Mouse (Mus musculus) heart, adult 2 months (tissue): ENCODE data around the gene Fam102b. TPM values are rescaled to one million over a fixed set of nuclear protein-coding genes. Genes with fewer than 3 reads are reported as not detected.

ENCODE experiments used
- DNase-seq, 2 experiments: peaks; one replicate each; pipeline ENCODE4 v3.0.0; 2021
- H3K27ac ChIP-seq: fragments of 200-600 bp; 2 replicates; pipeline ENCODE4 v1.8.1; 2022
- H3K27me3 ChIP-seq: fragments of 200-500 bp; 2 replicates; pipeline ENCODE4 v1.6.1; 2012; ENCODE audit warnings: mild to moderate bottlenecking, low read length, inconsistent platforms, mixed read lengths; ENCODE audit not compliant: control insufficient read depth, insufficient read depth
- H3K36me3 ChIP-seq: fragments of 200-500 bp; 2 replicates; pipeline ENCODE4 v1.6.1; 2012; ENCODE audit warnings: low read length, inconsistent platforms; ENCODE audit not compliant: control insufficient read depth, insufficient read depth
- H3K4me1 ChIP-seq: fragments of 200-500 bp; 2 replicates; pipeline ENCODE4 v1.6.1; 2011; ENCODE audit warnings: low read length; ENCODE audit not compliant: control insufficient read depth, insufficient read depth
- H3K4me3 ChIP-seq: fragments of 200-600 bp; 2 replicates; pipeline ENCODE4 v1.8.1; 2022
- H3K79me2 ChIP-seq: fragments of 200-500 bp; replicated peaks from 2 replicates; pipeline ENCODE4 v1.6.1; 2012; ENCODE audit warnings: mild to moderate bottlenecking, inconsistent platforms, low read length, moderate library complexity, mixed read lengths; ENCODE audit not compliant: control insufficient read depth, insufficient read depth
- H3K9ac ChIP-seq: fragments of 200-500 bp; 2 replicates; pipeline ENCODE4 v1.6.1; 2012; ENCODE audit warnings: low read depth, mild to moderate bottlenecking, control low read depth, inconsistent platforms, low read length, mixed read lengths
- CTCF ChIP-seq: fragments of 200-600 bp; IDR thresholded peaks from 2 replicates; pipeline ENCODE4 v1.8.1; 2022; ENCODE audit warnings: antibody characterized with exemption, mild to moderate bottlenecking, moderate library complexity
- EP300 ChIP-seq: fragments of 200-500 bp; IDR thresholded peaks from 2 replicates; pipeline ENCODE4 v1.6.1; 2011; ENCODE audit warnings: low read depth, low read length, control low read depth; ENCODE audit not compliant: insufficient read depth
- POLR2A ChIP-seq: fragments of 200-500 bp; IDR thresholded peaks from 2 replicates; pipeline ENCODE4 v1.6.1; 2011; ENCODE audit warnings: mild to moderate bottlenecking, low read depth, low read length, control low read depth; ENCODE audit not compliant: insufficient read depth
- WGBS: fragments of 180-500 bp; shearing (Covaris S2); methylation state at CpG from one replicate; pipeline ENCODE4 v1.1.7; 2018; 5-methylcytosine and 5-hydroxymethylcytosine counted together
- intact Hi-C: fragments of 180-260 bp; cut with DNase I; formaldehyde crosslinking; loops from one replicate; pipeline ENCODE4 v1.15.1; 2025
- polyA plus RNA-seq: library from polyadenylated mRNA; depleted of rRNA; stranded (reverse); fragments of >200 nt; gene quantifications from 2 replicates; pipeline ENCODE4 v1.2.3, GENCODE M21; 2012
- total RNA-seq, 2 experiments: library from RNA; stranded (reverse); gene quantifications; 2 replicates each; pipeline ENCODE4 v1.2.3; 2021

Fam102b gene
- total and polyA plus RNA-seq, 3 experiments, result 4.9 to 12.7 (median 11.2) TPM

GRCm38 (mm10) chr3:109051056-109051945, 23.9 kb upstream of the Fam102b start:
- Histone ChIP-seq H3K27me3 (no peaks in the 10 kb centered on the region), H3K4me1 (peaks cover 5% of the 10 kb centered on the region), H3K27ac (peak overlapping the region; percentile 26; the same call in 1 of the 2 replicates), H3K79me2 (no peaks in the 10 kb centered on the region), H3K36me3 (no peaks in the 10 kb centered on the region), H3K4me3 (no peak overlapping the region), H3K9ac (peak overlapping the region; percentile 45)
- WGBS, result 10% methylated on average over 11 of the region's 11 CpGs
- peak; percentile 37 to 50 for DNase-seq
- intact Hi-C loops, result loop anchor here (2.0 kb wide), 1 partner anchor 20 kb away; no protein-coding TSS in a partner anchor
- TF ChIP-seq POLR2A, result no peak
- TF ChIP-seq CTCF, result peak; percentile 54
- TF ChIP-seq EP300, result peak; percentile 59; the same call in 1 of the 2 replicates

DNA sequence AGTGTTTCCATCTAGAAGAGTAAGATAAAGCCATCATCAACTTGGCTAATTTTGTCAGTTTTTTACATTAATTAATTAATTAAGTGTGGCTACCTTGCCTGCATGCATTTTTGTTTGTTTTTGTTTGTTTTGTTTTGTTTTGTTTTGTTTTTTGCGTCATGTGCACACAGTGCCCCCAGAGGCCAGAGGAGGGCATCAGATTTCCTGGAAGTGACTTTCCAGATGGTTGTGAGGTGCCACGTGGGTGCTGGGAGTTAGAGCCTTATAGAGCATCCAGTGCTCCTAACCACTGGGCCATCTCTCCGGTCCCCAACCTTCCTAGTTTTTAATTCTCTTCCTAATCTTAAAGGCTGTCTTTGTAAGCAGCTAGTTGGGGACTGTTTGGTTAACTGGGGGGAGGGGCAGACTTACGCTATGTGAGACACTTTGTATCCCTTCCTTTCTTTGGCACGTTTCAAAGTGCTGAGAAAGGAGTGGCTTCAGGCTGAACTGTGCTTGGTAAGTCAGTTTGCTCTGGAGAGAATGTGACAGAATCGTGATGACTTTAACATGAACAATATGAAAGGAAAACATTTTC, 20.4 kb upstream of the Fam102b start:
- no peaks in the 10 kb centered on the region for H3K27me3 ChIP-seq
- no peak overlapping the region for H3K27ac ChIP-seq
- no peak for TF ChIP-seq EP300
- TF ChIP-seq POLR2A, result no peak
- TF ChIP-seq CTCF, result peak; percentile 44
- H3K9ac ChIP-seq, result no peak overlapping the region
- no peaks in the 10 kb centered on the region for H3K79me2 ChIP-seq
- H3K4me3 ChIP-seq, result no peak overlapping the region
- DNase-seq, result no peak
- H3K36me3 ChIP-seq, result no peaks in the 10 kb centered on the region
- 30% methylated on average over 6 of the region's 6 CpGs for WGBS
- intact Hi-C loops, result no loop called here
- peaks cover 7% of the 10 kb centered on the region for H3K4me1 ChIP-seq

GRCm38 (mm10) chr3:109046428-109046827, 19.0 kb upstream of the Fam102b start:
- no peak overlapping the region for H3K9ac ChIP-seq
- no peaks in the 10 kb centered on the region for H3K27me3 ChIP-seq
- no peak for DNase-seq
- H3K36me3 ChIP-seq, result no peaks in the 10 kb centered on the region
- peaks cover 3% of the 10 kb centered on the region for H3K4me1 ChIP-seq
- TF ChIP-seq CTCF (no peak), POLR2A (no peak), EP300 (no peak)
- intact Hi-C loops, result no loop called here
- WGBS, result 92% methylated on average over 3 of the region's 3 CpGs
- no peaks in the 10 kb centered on the region for H3K79me2 ChIP-seq
- no peak overlapping the region for H3K4me3 ChIP-seq
- H3K27ac ChIP-seq, result no peak overlapping the region

GRCm38 (mm10) chr3:109043395-109043794, 16.0 kb upstream of the Fam102b start:
- intact Hi-C loops, result no loop called here
- no peak for TF ChIP-seq EP300
- TF ChIP-seq CTCF, result no peak
- no peak for TF ChIP-seq POLR2A
- WGBS, result 65% methylated on average over 7 of the region's 7 CpGs
- no peaks in the 10 kb centered on the region for H3K79me2 ChIP-seq
- H3K4me1 ChIP-seq, result peaks cover 2% of the 10 kb centered on the region; the same call in 1 of the 2 replicates
- no peak overlapping the region for H3K9ac ChIP-seq
- no peaks in the 10 kb centered on the region for H3K27me3 ChIP-seq
- H3K36me3 ChIP-seq, result no peaks in the 10 kb centered on the region
- no peak for DNase-seq
- H3K4me3 ChIP-seq, result no peak overlapping the region
- H3K27ac ChIP-seq, result no peak overlapping the region

DNA sequence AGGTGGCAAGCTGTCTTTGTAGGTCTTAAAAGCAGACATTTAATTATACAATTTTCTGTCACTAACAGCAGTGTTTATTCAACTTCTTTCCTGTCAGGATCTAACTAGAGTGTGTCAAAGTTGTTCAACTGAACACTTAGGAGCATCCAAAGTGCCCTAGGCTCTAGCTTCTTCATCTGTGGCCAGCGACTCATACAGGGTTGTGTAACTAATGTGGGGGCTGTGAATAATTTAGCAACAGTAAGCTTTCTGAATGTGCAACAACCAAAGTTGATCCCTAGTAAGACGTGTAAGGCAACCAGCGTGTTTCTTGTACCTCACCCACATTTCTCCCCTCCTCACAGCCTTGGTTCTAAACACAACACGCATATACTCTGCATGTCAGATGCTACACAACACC, 13.5 kb upstream of the Fam102b start:
- Histone ChIP-seq H3K9ac (no peak overlapping the region), H3K79me2 (no peaks in the 10 kb centered on the region), H3K4me1 (peaks cover 2% of the 10 kb centered on the region; the same call in 1 of the 2 replicates), H3K27ac (no peak overlapping the region), H3K4me3 (no peak overlapping the region), H3K27me3 (no peaks in the 10 kb centered on the region), H3K36me3 (no peaks in the 10 kb centered on the region)
- WGBS, result 86% methylated on average over 4 of the region's 4 CpGs
- no peak for DNase-seq
- no peak for TF ChIP-seq CTCF
- TF ChIP-seq POLR2A, result no peak
- intact Hi-C loops, result no loop called here

DNA sequence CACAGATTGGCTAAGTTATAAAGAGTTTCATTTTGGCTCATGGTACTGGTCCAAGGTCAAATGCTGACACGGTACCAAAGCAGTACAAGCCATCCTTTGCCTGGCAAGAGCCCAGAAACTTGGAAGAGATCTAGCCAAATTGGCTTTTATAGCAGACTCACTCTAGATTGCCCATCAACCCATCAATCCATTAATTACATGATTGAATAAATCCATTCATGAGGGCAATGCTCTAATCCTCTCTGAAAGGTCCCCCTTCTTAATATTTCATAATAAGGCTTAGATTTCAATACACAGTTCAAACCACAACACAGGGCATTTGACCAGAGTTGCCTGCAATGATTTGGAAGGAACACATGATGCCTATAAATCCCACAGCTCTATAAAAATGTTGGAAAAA, 7.0 kb upstream of the Fam102b start:
- TF ChIP-seq POLR2A (no peak), CTCF (no peak), EP300 (no peak)
- no peak for DNase-seq
- Histone ChIP-seq H3K79me2 (no peaks in the 10 kb centered on the region), H3K4me1 (peaks cover 3% of the 10 kb centered on the region), H3K36me3 (peaks cover 10% of the 10 kb centered on the region; the same call in 1 of the 2 replicates), H3K27ac (no peak overlapping the region), H3K27me3 (no peaks in the 10 kb centered on the region), H3K4me3 (no peak overlapping the region), H3K9ac (no peak overlapping the region)
- 35% methylated on average over 1 of the region's 1 CpGs for WGBS
- intact Hi-C loops, result no loop called here
